Mouse (Mus musculus) brain, embryonic 18.5 days (tissue): ENCODE results near the gene Hist2h3b.
"Not testable (repeated sequence)": the region's sequence is repeated elsewhere in the genome, so short reads cannot be mapped to it uniquely, and the experiment has no call there.

Experiments used
- DNase-seq: peaks from one replicate; pipeline ENCODE4 v3.0.0-alpha.2; 2012; ENCODE audit warnings: low read depth, low spot score

Gene Hist2h3b

GRCm38 (mm10) chr3:96262216-96262875 is 6.1 kb upstream of the Hist2h3b start:
- DNase-seq = peak; percentile 72

GRCm38 (mm10) chr3:96262979-96263550 is 5.4 kb upstream of the Hist2h3b start, which contains the start of gene Hist2h4:
TSS of gene Hist2h4 (minus strand) at chr3:96263311.
- DNase-seq = peak; percentile 93

GRCm38 (mm10) chr3:96263558-96264403 is 4.7 kb upstream of the Hist2h3b start:
- DNase-seq = no peak

DNA sequence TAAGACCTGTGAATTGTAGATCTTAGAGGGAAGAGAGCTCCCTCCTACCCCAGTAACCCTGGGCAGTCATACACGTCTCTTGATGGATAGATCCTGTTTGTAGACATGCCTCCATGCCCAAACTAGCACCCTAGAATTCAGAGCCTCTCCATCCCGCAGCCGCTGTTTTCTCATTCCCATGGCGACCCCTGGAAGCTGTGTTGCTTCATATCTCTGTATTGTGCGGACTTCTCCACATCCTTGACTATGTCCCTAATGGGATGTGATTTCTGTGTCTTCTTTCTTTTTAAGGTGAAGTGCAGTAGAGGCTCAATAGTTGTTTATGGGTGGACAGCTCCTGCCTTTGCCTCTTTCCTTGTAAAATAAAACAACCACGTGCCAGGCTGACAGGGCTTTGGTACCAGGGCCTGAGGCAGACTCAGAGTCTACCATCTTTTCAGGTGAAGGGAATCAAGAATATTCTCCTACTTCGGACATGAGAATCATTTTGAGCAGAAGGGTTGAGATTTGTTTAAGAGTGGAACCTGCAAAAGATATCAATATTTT is 4.0 kb upstream of the Hist2h3b start:
- DNase-seq = no peak

GRCm38 (mm10) chr3:96266132-96266710 is 2.2 kb upstream of the Hist2h3b start:
- DNase-seq = no peak

DNA sequence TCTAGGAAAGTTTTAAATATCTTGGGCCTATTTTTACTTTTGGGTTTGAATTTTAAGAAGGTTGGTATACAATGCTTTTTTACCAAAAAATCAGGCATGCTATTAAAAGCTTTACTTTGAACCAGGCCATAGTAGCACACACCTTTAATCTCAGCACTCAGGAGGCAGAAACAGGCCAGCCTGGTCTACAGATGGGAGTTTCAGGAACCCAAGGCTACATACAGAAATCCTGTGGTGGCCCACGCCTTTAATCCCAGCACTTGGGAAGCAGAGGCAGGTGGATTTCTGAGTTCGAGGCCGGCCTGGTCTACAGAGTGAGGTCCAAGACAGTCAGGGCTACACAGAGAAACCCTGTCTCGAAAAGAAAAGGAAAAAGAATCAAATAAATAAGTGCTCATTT is 913 bp upstream of the Hist2h3b start:
- no peak for DNase-seq

- not testable (repeated sequence) for DNase-seq
These were observed 423 bp downstream of the Hist2h3b start for GRCm38 (mm10) chr3:96268776-96269378.

DNA sequence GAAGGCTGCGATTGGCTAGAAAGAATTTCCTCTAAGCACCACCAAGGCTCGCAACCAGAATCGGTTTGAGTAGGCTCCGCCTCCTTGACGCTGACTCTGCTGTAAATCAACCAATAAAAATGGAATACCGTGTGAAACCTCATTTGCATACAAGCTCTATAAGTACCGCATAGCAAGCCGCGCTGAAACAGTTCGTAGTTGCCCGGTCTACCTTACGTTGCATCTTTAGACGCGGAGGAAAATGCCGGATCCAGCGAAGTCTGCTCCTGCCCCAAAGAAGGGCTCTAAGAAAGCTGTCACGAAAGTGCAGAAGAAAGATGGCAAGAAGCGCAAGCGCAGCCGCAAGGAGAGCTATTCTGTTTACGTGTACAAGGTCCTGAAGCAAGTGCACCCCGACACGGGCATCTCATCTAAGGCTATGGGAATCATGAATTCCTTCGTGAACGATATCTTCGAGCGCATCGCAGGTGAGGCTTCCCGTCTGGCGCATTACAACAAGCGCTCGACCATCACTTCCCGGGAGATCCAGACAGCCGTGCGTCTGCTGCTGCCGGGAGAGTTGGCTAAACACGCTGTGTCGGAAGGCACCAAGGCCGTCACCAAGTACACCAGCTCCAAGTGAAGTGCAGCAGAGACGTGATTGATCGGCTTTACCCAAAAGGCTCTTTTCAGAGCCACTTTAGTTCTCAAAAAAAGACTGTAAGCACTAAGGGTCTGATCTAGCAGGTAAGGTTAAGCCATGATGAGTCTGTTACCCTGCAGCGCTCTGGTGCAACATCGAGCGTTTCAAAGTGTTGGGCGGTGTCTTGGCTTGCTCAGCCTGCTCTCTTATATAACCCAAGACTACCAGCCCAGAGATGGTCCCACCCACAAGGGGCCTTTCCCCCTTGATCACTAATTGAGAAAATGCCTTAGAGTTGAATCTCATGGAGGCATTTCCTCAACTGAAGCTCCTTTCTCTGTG is 1.3 kb downstream of the Hist2h3b start, which contains the start of gene Hist2h2bb:
Gene Hist2h2bb, plus strand, starts transcription at position 242 of the 964 bp plus-strand sequence.
- peak; percentile 95 for DNase-seq

DNA sequence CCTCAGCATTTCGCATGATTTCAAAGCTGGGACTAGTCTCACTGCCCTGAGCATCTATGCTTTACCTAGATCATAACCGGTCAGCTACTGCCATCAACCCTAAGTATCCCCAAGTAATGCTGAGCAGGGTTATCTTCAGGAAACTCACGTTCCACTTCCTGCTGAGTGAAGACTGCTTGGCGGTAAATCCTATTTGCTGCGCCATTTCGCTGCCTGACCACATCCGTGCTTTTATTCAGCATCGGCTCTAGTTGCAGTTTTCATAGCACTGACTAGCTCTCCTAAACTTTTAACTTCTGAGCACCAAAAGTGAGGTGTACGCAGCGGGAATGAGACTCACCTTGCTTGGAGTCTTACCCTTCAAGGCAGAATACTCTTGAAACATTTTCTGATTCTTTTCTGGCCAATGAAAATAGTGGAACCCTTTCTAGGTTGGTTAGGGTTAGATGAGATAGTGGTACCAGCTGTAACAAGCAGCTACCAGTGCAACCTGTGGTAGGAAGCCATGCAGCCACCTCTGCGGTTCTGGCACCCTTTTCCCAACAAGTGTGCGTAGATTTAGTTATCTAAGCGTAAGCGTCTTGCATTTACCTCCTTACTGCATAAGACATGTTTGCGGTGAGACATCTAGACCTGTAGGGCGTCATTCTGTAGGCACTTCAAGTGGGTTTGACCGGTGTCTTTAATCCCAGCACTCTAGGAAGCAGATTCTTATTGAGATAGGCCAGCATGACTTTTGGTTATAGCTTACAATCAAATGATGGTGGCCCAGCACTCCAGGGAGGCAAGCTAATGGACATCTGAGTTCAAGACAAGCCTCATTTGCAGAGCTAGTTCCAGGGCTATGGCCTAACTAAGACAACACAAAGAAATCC is 5.4 kb downstream of the Hist2h3b start:
- DNase-seq = no peak

DNA sequence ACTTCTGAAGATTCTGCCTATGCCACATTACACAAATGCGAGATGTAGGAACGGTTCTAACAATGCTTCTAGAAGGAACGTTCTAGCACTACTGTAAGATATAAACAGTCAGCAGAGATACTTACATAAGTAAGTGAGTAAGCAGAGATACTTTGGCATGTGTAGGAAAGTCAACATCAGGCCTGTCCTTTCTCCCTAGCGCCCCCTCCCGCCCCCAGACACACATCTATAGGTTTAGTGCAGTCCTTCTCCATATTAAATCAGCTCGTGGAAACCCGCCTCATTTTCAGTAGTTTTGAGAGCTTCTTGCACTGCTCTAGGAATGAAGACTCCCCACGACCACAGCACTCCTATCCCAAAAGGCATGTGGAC is 9.0 kb downstream of the Hist2h3b start:
- DNase-seq = no peak

DNA sequence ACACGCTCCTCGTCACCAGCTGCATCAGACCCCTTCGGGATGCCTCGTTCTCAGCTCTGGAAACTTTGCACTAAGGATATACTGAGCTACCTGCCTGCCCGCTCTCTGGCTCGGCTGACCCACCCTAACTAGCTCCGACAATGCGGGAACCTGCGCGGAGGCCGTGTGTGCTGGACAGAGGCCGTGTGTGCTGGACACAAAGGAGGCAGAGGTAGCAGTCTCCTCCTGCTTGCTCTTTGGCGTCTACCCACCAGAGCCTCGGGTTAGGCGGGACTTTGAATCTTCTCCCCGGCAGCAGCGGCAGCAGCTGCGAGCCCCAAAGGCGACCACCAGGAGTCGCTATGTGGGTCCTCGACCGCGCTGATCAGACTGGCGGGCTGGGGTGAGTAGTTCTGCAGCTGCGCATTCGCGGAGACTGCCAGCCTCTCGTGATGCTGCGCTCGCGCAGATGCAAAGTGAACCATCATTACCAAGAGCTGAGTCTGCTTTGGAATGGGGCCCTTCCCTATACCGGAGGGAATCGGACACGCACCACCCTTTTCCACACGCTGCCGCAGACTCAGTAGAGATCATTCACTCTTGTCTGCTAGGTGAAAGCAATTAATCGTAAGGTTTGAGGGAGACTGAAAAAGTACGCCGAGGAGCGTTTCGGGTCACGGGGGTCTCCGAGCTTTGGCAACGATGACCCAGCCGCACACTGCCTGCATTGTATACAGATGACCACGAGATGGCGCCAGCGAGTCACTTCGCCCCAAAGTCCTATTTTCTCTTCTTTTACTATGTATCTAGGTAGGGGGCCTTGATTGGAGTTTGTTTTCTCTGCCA is 9.6 kb downstream of the Hist2h3b start:
- DNase-seq = peak; percentile 81

DNA sequence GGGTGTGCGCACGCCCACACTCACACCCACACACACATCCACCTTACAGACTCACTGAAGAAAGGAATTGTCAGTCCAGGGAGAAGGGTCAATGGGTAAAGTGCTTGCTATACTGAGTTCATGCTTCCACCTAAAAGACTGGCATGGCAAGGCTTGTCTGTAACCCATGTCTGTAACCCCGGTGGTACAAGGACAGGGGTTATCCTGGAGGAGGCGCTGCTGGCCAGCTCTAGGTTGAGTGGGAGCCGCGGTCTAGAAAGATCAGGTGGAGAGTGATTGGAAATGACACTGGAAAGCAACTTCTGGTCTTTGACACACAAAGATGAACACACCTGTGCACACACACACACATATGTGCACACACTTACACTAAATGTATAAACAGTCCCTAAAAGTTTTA is 12.2 kb downstream of the Hist2h3b start:
- no peak for DNase-seq

DNA sequence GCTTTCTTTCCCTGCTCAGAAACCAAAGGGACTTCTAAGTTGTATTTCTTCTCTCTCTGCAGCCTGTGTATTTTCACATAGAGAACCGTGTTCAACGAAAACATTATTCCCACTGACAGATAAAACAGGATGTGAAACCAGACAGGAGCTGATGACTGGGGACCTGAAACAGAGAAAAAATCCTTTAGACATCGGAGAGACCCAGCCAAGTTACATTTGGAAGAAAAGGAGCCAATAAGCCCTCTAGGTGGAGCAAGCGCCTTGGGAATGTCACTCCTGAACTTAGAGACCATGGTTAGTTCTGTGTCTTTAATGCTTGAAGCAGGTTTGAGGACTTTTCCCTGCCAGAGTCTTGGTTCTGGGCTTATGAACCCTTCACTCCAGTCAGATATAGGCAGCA is 16.0 kb downstream of the Hist2h3b start:
- DNase-seq = no peak

GRCm38 (mm10) chr3:96287334-96287733 is 18.9 kb downstream of the Hist2h3b start:
- not testable (repeated sequence) for DNase-seq

DNA sequence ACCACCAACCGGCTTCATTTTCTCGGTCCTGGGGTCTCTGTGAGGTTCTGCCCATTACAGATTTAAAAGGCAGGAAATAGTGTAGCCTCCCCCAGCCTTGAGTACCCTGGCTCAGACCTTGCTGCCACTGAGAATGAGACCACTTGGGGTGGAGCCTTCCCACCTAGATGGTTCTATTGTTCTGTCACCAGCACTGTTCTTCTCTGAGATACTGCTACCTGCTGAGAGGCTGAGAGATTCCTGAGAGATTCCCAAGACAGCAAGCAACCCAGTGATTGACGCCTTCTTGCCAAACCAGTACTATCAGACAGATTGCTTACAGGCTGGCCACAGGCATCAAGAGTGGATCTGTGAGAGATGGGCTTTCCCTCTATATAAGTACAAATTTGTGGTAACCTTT is 20.7 kb downstream of the Hist2h3b start:
- no peak for DNase-seq

- DNase-seq = not testable (repeated sequence)
These were observed 22.3 kb downstream of the Hist2h3b start for GRCm38 (mm10) chr3:96290727-96291126.

GRCm38 (mm10) chr3:96292641-96293040 is 24.2 kb downstream of the Hist2h3b start:
- DNase-seq = no peak

DNA sequence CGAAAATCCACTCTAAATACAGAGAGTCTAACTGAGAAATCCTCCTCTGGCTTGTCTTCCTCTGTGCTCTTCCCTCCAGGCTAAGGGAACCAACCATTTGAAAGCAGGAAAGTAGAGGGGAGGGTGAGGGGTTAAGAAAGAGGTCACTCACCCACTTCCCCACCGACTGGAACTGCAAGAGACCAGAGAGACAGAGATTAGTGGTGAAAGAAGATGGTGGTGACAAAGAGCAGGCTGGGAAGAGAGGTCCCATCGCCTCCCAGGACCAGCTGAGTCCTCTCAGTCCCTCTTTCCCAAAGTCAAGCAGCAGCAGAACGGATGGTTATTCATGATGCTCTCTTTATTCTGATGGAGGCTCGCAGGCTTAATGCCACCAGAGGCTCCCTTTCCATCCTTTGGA is 24.9 kb downstream of the Hist2h3b start:
- DNase-seq = no peak
